Mouse (Mus musculus) intestine, postnatal 0 days (tissue): ENCODE results near the gene Hoxc4. TPM values are rescaled to one million over a fixed set of nuclear protein-coding genes. Genes with fewer than 3 reads are reported as not detected.

Source experiments
- ATAC-seq: fragments of 200-750 bp; cut with Nextera tagmentation; 2 replicates; pipeline ENCODE4 v1.8.0; 2017; ENCODE audit warnings: mild to moderate bottlenecking, moderate TSS enrichment, moderate library complexity
- H3K27ac ChIP-seq: fragments of 300-500 bp; sonication (generic); 2 replicates; pipeline ENCODE4 v1.5.1; 2014; ENCODE audit warnings: mild to moderate bottlenecking, low read depth, low read length, moderate library complexity
- H3K27me3 ChIP-seq: fragments of 300-500 bp; sonication (generic); replicated peaks from 2 replicates; pipeline ENCODE4 v1.6.1; 2014; ENCODE audit warnings: low read length, mixed read lengths; ENCODE audit not compliant: control insufficient read depth, insufficient read depth
- H3K36me3 ChIP-seq: fragments of 300-500 bp; sonication (generic); 2 replicates; pipeline ENCODE4 v1.6.1; 2014; ENCODE audit warnings: mild to moderate bottlenecking, moderate library complexity; ENCODE audit not compliant: control insufficient read depth, insufficient read depth
- H3K4me1 ChIP-seq: fragments of 300-500 bp; sonication (generic); replicated peaks from 2 replicates; pipeline ENCODE4 v1.6.1; 2014; ENCODE audit warnings: antibody characterized with exemption, low read length, mixed read lengths; ENCODE audit not compliant: control insufficient read depth, insufficient read depth
- H3K4me2 ChIP-seq: fragments of 300-500 bp; sonication (generic); replicated peaks from 2 replicates; pipeline ENCODE4 v1.6.1; 2014; ENCODE audit warnings: low read depth, mild to moderate bottlenecking, moderate library complexity
- H3K4me3 ChIP-seq: fragments of 300-500 bp; sonication (generic); 2 replicates; pipeline ENCODE4 v1.5.1; 2014; ENCODE audit warnings: low read depth, low read length
- H3K9ac ChIP-seq: fragments of 300-500 bp; sonication (generic); 2 replicates; pipeline ENCODE4 v1.6.1; 2014; ENCODE audit warnings: mild to moderate bottlenecking, low read depth, low read length
- H3K9me3 ChIP-seq: fragments of 300-500 bp; sonication (generic); 2 replicates; pipeline ENCODE4 v1.6.1; 2016; ENCODE audit warnings: mixed run types; ENCODE audit not compliant: control insufficient read depth
- CTCF ChIP-seq: sonication (generic); IDR thresholded peaks from 2 replicates; pipeline ENCODE4 v1.5.1; 2016; ENCODE audit warnings: low read depth, mild to moderate bottlenecking, control low read depth, antibody characterized with exemption, moderate library complexity
- WGBS: fragments of 180-500 bp; shearing (Covaris S2); extraction: QIAGEN DNeasy Blood & Tissue Kit; methylation state at CpG from one replicate; pipeline ENCODE4 v1.1.7; 2014; 5-methylcytosine and 5-hydroxymethylcytosine counted together
- polyA plus RNA-seq: library from polyadenylated mRNA; unstranded; fragments of >200 nt; fragmentation: Nextera tagmentation; extraction: Ambion mirVana; gene quantifications from 2 replicates; pipeline ENCODE4 v1.2.1, GENCODE M21; 2015

Hoxc4 gene
- polyA plus RNA-seq, 1 experiment from 2014 or later: 4.8 TPM

DNA sequence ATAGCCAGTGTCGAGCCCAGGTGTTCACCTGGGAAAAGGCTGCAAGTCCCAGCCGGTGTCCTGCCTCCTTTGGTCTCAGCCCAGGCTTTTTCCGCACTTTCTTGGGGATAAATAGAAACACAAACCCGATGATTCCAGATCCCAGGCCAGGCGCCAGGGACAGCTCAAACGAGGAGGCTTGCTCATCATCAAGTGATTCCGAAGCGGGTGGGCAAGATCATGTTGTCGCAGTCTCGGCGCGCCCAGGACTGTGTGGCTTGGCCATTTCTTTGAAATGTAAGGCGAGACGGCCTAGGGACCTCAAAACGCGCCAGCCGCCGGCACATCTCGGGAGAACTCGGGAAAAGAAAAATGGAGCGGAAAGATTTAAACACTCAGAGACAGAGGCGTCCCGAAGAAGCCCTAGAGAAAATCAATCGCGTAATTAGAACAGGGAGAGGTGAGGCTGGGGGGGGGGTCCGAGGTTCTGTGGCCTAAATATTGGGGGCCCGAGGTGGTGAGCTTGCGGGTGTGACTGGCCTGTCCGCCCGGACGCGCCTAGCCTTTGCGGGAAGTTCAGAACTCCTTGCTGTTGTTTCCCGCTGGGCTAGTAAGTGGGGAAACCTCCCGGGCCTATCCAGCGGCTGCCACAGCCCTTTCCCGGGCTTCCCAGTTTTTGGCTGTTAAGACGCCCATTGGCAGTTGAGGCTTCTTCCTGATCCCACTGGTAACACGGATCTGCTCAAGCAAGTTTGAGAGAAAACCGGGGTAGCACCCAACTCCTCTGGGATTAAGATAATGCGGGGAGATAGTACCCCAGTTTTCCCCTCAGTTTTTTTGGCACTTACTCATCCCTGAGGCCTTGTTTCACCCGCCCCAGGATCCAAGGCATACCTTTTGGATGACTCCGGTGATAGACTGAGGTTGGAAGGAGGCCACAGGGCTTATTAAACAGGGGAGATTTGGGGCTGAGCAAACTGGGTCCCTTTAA, 8.8 kb downstream of the Hoxc4 start:
- Histone ChIP-seq H3K4me1 (no peaks in the 10 kb centered on the region), H3K4me2 (peak overlapping the region; percentile 24; the same call in 1 of the 2 replicates), H3K27me3 (peaks cover 74% of the 10 kb centered on the region), H3K9ac (no peak overlapping the region), H3K36me3 (no peaks in the 10 kb centered on the region), H3K27ac (no peak overlapping the region; the same call in 1 of the 2 replicates), H3K4me3 (no peak overlapping the region), H3K9me3 (no peaks in the 10 kb centered on the region)
- 26% methylated on average over 43 of the region's 43 CpGs for WGBS
- no peak for TF ChIP-seq CTCF
- ATAC-seq: no peak

DNA sequence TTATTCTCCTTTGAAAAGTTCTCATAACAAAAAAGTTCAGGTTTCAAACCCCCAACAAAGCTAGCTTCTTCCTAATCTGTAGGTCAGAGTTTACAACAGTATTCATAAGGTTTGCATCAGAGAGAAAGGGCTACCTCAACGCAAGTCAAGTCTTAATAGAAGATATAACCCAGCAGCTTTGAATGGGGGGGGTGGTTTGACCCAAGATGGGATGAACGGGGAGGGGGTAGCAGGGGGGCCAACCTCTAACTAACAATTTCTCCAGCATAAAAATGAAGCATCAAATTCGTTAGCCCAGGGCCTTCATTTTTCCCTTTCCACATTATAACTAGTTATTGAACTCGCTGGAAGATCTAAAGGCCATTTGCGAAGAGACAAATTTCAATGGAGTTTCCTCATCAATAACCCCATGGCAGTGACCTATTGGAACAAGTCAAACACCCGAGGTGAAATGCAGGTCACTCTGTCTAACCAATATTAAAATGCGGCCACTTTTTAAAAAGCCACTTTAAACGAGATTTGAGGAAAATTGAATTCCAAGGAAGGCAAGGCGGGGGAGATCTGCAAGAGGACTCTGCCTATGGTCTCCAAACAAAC, 10.3 kb downstream of the Hoxc4 start:
- H3K4me3 ChIP-seq: no peak overlapping the region
- H3K36me3 ChIP-seq: no peaks in the 10 kb centered on the region
- no peak overlapping the region for H3K27ac ChIP-seq
- peaks cover 73% of the 10 kb centered on the region for H3K27me3 ChIP-seq
- no peaks in the 10 kb centered on the region for H3K4me1 ChIP-seq
- no peak overlapping the region for H3K9ac ChIP-seq
- H3K9me3 ChIP-seq: no peaks in the 10 kb centered on the region
- ATAC-seq: no peak
- TF ChIP-seq CTCF: no peak
- H3K4me2 ChIP-seq: no peak overlapping the region
- 60% methylated on average over 9 of the region's 9 CpGs for WGBS

DNA sequence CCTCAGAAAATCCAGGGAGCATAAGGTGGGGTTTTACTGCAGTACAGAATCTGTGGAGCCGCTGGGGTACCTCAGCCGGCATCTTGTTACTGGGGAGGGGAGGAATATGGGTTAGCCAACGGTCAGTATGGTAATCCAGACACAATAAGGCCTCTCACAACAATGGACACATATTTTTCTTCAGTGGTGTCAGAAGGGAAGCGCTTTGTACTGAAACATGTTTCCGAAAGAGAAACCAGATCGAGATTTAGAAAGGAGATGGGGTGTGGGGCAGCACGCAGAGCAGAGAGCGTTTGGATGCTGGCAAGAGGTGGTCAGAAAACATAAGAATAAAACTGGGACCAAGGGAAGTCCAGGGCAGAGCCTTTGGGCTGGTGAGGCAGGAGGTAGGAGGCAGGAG, 11.4 kb downstream of the Hoxc4 start:
- Histone ChIP-seq H3K27me3 (peaks cover 75% of the 10 kb centered on the region), H3K36me3 (no peaks in the 10 kb centered on the region), H3K4me2 (no peak overlapping the region), H3K27ac (no peak overlapping the region), H3K9ac (no peak overlapping the region), H3K9me3 (no peaks in the 10 kb centered on the region), H3K4me3 (no peak overlapping the region), H3K4me1 (no peaks in the 10 kb centered on the region)
- 52% methylated on average over 8 of the region's 8 CpGs for WGBS
- no peak for ATAC-seq
- no peak for TF ChIP-seq CTCF

DNA sequence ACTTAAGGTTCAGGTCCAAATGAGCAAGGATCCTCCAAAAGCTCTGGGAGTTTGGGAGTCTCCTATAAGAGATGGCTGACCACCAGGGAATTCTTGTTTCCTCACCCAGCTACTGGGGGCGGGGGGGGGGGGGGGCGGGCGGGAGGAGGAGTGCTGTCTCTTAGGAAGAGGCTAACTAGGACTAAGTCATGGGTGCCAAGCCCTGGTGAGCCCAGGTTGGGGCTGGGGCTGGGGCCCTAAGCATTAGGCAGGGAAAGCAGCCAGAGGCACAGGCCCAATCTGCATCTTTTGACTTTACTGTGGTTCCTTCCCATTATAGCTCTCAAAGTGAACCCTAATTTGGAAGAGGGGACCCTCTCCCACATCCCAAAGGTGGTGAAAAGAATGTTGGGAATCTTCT, 13.4 kb downstream of the Hoxc4 start:
- Histone ChIP-seq H3K27me3 (peaks cover 77% of the 10 kb centered on the region), H3K36me3 (no peaks in the 10 kb centered on the region), H3K4me1 (no peaks in the 10 kb centered on the region), H3K27ac (no peak overlapping the region), H3K4me2 (no peak overlapping the region), H3K9ac (no peak overlapping the region), H3K4me3 (peak overlapping the region; percentile 7; the same call in 1 of the 2 replicates), H3K9me3 (no peaks in the 10 kb centered on the region)
- TF ChIP-seq CTCF: no peak
- WGBS: 0% methylated on average over 2 of the region's 3 CpGs
- ATAC-seq: no peak

DNA sequence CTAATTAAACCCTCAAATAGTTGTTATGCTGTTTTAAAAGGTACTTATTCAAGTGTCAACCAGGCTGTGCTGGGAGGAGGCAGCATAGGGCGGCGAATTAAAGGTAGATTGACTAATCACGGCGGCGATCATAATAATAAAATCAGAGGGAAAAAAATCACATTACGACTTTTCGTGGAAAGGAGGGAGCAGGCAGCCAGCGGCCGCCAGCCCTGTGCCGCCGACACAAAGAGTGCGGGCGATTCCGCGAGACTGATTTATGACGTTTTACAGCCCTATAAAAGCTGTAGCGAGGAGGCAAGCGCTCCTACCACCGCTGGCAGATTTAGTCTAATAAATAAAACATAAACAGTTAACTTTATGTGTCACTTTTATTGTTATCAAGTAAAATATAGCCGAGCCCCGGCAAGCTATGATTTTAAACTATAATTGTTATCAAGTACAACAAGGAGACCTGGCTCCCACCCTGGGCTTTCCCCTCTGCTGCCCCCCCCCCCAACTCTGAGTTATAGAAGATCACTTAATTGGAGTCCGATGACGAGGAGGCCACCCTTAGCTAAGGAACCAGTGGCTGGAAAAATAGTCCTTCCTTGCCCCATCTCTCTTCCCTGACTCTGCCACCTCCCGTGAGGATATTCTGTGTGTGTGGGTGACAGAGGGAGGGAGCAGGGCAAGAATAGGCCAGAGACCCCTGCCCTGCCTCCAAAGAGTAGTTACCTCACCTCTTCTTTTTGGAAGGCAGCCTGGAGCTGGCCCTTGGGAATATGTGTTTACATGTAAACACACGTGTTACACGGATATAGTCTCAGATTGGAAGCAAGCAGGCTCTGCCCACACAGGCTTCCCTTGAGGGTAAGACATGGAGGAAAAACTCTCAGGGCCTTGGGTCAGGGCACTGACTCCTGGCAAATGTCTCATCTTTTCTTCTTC, 14.2 kb downstream of the Hoxc4 start:
- ATAC-seq: no peak
- no peak for TF ChIP-seq CTCF
- 3% methylated on average over 26 of the region's 26 CpGs for WGBS

More for the DNA sequence above, 14.2 kb downstream of the Hoxc4 start:
- Histone ChIP-seq H3K27me3 (peaks cover 73% of the 10 kb centered on the region), H3K27ac (no peak overlapping the region), H3K4me3 (peak overlapping the region; percentile 7; the same call in 1 of the 2 replicates), H3K4me2 (peak overlapping the region; percentile 35; the same call in 1 of the 2 replicates), H3K4me1 (no peaks in the 10 kb centered on the region), H3K36me3 (no peaks in the 10 kb centered on the region), H3K9me3 (no peaks in the 10 kb centered on the region), H3K9ac (no peak overlapping the region)
